Mouse (Mus musculus) CH12.LX (cell line): ENCODE data around the gene Rnaset2a.

Source experiments
- CHD1 ChIP-seq: IDR thresholded peaks from 2 replicates; pipeline ENCODE4 v1.6.1; 2012; ENCODE audit warnings: low read depth, low read length, improper control_type of control experiment, inconsistent platforms
- CTCF ChIP-seq, 2 experiments: IDR thresholded peaks in 1 of 2; conservative IDR thresholded peaks in 1 of 2; 2 replicates each; pipeline ENCODE4 v1.5.1; 2011 to 2012; ENCODE audit warnings: low read depth in 2 of 2, low read length in 2 of 2, improper control_type of control experiment in 1 of 2, inconsistent platforms in 1 of 2, mild to moderate bottlenecking in 1 of 2, moderate library complexity in 1 of 2
- EP300 ChIP-seq: IDR thresholded peaks from 2 replicates; pipeline ENCODE4 v1.6.1; 2011; ENCODE audit warnings: low read length, improper control_type of control experiment
- MAX ChIP-seq: IDR thresholded peaks from 2 replicates; pipeline ENCODE4 v1.6.1; 2011; ENCODE audit warnings: low read length, improper control_type of control experiment
- MEF2A ChIP-seq: IDR thresholded peaks from 2 replicates; pipeline ENCODE4 v1.6.1; 2014; ENCODE audit warnings: low read depth, mild to moderate bottlenecking, inconsistent platforms, low read length, improper control_type of control experiment, borderline replicate concordance
- POLR2A ChIP-seq: IDR thresholded peaks from 2 replicates; pipeline ENCODE4 v1.6.1; 2011; ENCODE audit warnings: low read depth, mild to moderate bottlenecking, improper control_type of control experiment, low read length

GRCm38 (mm10) chr17:8177090-8177489, 29.2 kb upstream of the Rnaset2a start:
- no peak for TF ChIP-seq CHD1
- TF ChIP-seq MAX, result no peak
- no peak for TF ChIP-seq POLR2A
- TF ChIP-seq CTCF (conservative IDR thresholded peaks at IDR 0.05 in 1 of 2, IDR thresholded peaks at IDR 0.05 in 1 of 2; ENCODE audit: low read depth in 2 of 2, low read length in 2 of 2), result no peak
- no peak for TF ChIP-seq MEF2A
- TF ChIP-seq EP300, result no peak
